Mouse (Mus musculus): ENCODE results near the gene Tnr.

- TF ChIP-seq CTCF (IDR thresholded peaks at IDR 0.05; ENCODE audit: low read depth) (no peak), EP300 (IDR thresholded peaks at IDR 0.05; ENCODE audit: low read depth) (no peak)
These were observed 60.3 kb downstream of the Tnr start for GRCm38 (mm10) chr1:159583877-159584276.
